18 mouse cellular contexts compared by ENCODE assay signal in genomic region chr11:86412772-86413390, GRCm38 (mm10). TPM values are rescaled to one million over a fixed set of nuclear protein-coding genes. Genes with fewer than 3 reads are reported as not detected.
DNase-seq lines count a peak whose midpoint lies in the region; ATAC-seq and TF ChIP-seq lines count a peak whose summit lies in the region.
"Had no signal": no experiment of that assay in that cellular context is flagged by ENCODE, and none has a peak within 500 bp of the region (broad histone marks: within the 10 kb centered on the region; RNA-seq: fewer than 3 reads in every experiment).

No protein-coding gene starts in this region.

- no peak overlapping the region for H3K9ac ChIP-seq in midbrain, postnatal 0 days (replicated peaks; ENCODE audit: low read length, poor library complexity, severe bottlenecking)
- H3K9ac ChIP-seq in midbrain, embryonic 15.5 days = no peak overlapping the region
- no peak overlapping the region for H3K9ac ChIP-seq in embryonic facial prominence, embryonic 15.5 days
- H3K9ac ChIP-seq in limb, embryonic 14.5 days (ENCODE audit: low read depth, low read length, severe bottlenecking) = no peak overlapping the region
- H3K9ac ChIP-seq: liver, embryonic 12.5 days had no signal

- H3K4me1 ChIP-seq in midbrain, postnatal 0 days (ENCODE audit: insufficient read depth, low read length) = no peaks in the 10 kb centered on the region
- H3K4me1 ChIP-seq in midbrain, embryonic 15.5 days = peaks cover 15% of the 10 kb centered on the region
- H3K4me1 ChIP-seq in embryonic facial prominence, embryonic 15.5 days = peaks cover 8% of the 10 kb centered on the region; the same call in 1 of the 2 replicates
- peaks cover 5% of the 10 kb centered on the region; the same call in 1 of the 2 replicates for H3K4me1 ChIP-seq in limb, embryonic 14.5 days (ENCODE audit: control insufficient read depth, insufficient read depth, low read length)

- no peak for TF ChIP-seq CTCF in midbrain, postnatal 0 days (IDR thresholded peaks at IDR 0.05)

- 31% methylated on average over 13 of the region's 13 CpGs for WGBS in midbrain, postnatal 0 days
- WGBS in midbrain, embryonic 15.5 days = 38% methylated on average over 13 of the region's 13 CpGs
- WGBS in embryonic facial prominence, embryonic 15.5 days = 26% methylated on average over 13 of the region's 13 CpGs
- WGBS in limb, embryonic 14.5 days = 37% methylated on average over 13 of the region's 13 CpGs

- no peak for TF ChIP-seq POLR2A in limb, embryonic 14.5 days (IDR thresholded peaks at IDR 0.05; ENCODE audit: borderline replicate concordance, extremely low read depth, insufficient read depth, insufficient read length)

- no peak overlapping the region for H3K4me2 ChIP-seq in midbrain, postnatal 0 days (ENCODE audit: low read depth, low read length, poor library complexity, severe bottlenecking)
- no peak overlapping the region for H3K4me2 ChIP-seq in midbrain, embryonic 15.5 days
- peak overlapping the region; percentile 23; the same call in 1 of the 2 replicates for H3K4me2 ChIP-seq in embryonic facial prominence, embryonic 15.5 days (replicated peaks)
- H3K4me2 ChIP-seq in limb, embryonic 14.5 days (replicated peaks; ENCODE audit: low read depth, low read length, severe bottlenecking) = no peak overlapping the region
- H3K4me2 ChIP-seq: liver, embryonic 12.5 days had no signal

- ATAC-seq in midbrain, postnatal 0 days (ENCODE audit: low FRiP score) = no peak
- no peak for ATAC-seq in midbrain, embryonic 15.5 days (replicated peaks)
- ATAC-seq in embryonic facial prominence, embryonic 15.5 days (ENCODE audit: insufficient number of reproducible peaks, low FRiP score, low TSS enrichment, low read depth) = peak; percentile 69
- ATAC-seq in limb, embryonic 14.5 days (ENCODE audit: low FRiP score, low read depth) = no peak
- ATAC-seq: liver, embryonic 12.5 days had no signal

- H3K9me3 ChIP-seq in midbrain, postnatal 0 days (ENCODE audit: low read length) = no peaks in the 10 kb centered on the region
- H3K9me3 ChIP-seq in midbrain, embryonic 15.5 days = no peaks in the 10 kb centered on the region
- H3K9me3 ChIP-seq in embryonic facial prominence, embryonic 15.5 days (replicated peaks) = no peaks in the 10 kb centered on the region
- H3K9me3 ChIP-seq in limb, embryonic 14.5 days (ENCODE audit: control insufficient read depth, low read length) = no peaks in the 10 kb centered on the region
- H3K9me3 ChIP-seq: heart, embryonic 10.5 days; liver, embryonic 12.5 days had no signal

- DNase-seq in embryo, embryonic 10 days (ENCODE audit: low spot score) = peak; percentile 11
- no peak for DNase-seq in embryo, embryonic 11 days
- DNase-seq in midbrain, postnatal 0 days (ENCODE audit: low spot score) = peak; percentile 18
- DNase-seq in limb, embryonic 14.5 days (ENCODE audit: low spot score) = peak; percentile 52
- DNase-seq in thymus, postnatal 4 days = no peak
- DNase-seq in kidney, postnatal 14 days = no peak
- DNase-seq: adrenal gland, postnatal 14 days; cerebellum, postnatal 36 days; gastrocnemius, adult 2 months; heart, postnatal 4 days; kidney, adult 18-20 months; right cerebral cortex, postnatal 14 days; thymus, postnatal 36 days had no signal

- H3K4me3 ChIP-seq in midbrain, postnatal 0 days (ENCODE audit: low read depth, low read length) = no peak overlapping the region
- H3K4me3 ChIP-seq in midbrain, embryonic 15.5 days = no peak overlapping the region
- H3K4me3 ChIP-seq in embryonic facial prominence, embryonic 15.5 days (replicated peaks) = no peak overlapping the region
- H3K4me3 ChIP-seq in limb, embryonic 14.5 days (replicated peaks; ENCODE audit: low read length) = no peak overlapping the region
- H3K4me3 ChIP-seq: erythroblast, embryonic 14.5 days; gastrocnemius, adult 2 months; heart, embryonic 10.5 days; liver, embryonic 12.5 days had no signal

- H3K27me3 ChIP-seq in midbrain, postnatal 0 days (ENCODE audit: insufficient read depth, low read length) = no peaks in the 10 kb centered on the region
- no peaks in the 10 kb centered on the region; the same call in 1 of the 2 replicates for H3K27me3 ChIP-seq in midbrain, embryonic 15.5 days (replicated peaks)
- no peaks in the 10 kb centered on the region for H3K27me3 ChIP-seq in embryonic facial prominence, embryonic 15.5 days
- H3K27me3 ChIP-seq in limb, embryonic 14.5 days (ENCODE audit: control insufficient read depth, insufficient read depth, low read length) = no peaks in the 10 kb centered on the region
- H3K27me3 ChIP-seq: liver, embryonic 12.5 days had no signal

- H3K36me3 ChIP-seq in midbrain, postnatal 0 days (ENCODE audit: insufficient read depth, low read length) = no peaks in the 10 kb centered on the region
- H3K36me3 ChIP-seq in midbrain, embryonic 15.5 days (replicated peaks) = no peaks in the 10 kb centered on the region
- H3K36me3 ChIP-seq in embryonic facial prominence, embryonic 15.5 days = no peaks in the 10 kb centered on the region
- no peaks in the 10 kb centered on the region for H3K36me3 ChIP-seq in limb, embryonic 14.5 days (ENCODE audit: control insufficient read depth, insufficient read depth, low read length)
- H3K36me3 ChIP-seq: heart, embryonic 10.5 days; liver, embryonic 12.5 days had no signal

- H3K27ac ChIP-seq in midbrain, postnatal 0 days (ENCODE audit: low read depth, low read length) = no peak overlapping the region
- H3K27ac ChIP-seq in midbrain, embryonic 15.5 days = no peak overlapping the region; the same call in 1 of the 2 replicates
- no peak overlapping the region for H3K27ac ChIP-seq in embryonic facial prominence, embryonic 15.5 days (replicated peaks)
- H3K27ac ChIP-seq in limb, embryonic 14.5 days (replicated peaks; ENCODE audit: low read depth, low read length) = no peak overlapping the region
- H3K27ac ChIP-seq: gastrocnemius, adult 2 months; heart, embryonic 10.5 days; liver, embryonic 12.5 days had no signal

RNA-seq across cellular contexts. Expression of gene Med13, which starts 55.5 kb away (rescaled TPM):
- total RNA-seq in midbrain, postnatal 0 days (2014; rRNA removed) = 52.9 and 56.5 TPM in 2 replicates
- polyA plus RNA-seq in midbrain, postnatal 0 days (2015; fragmentation: Nextera tagmentation; extraction: Ambion mirVana) = 4.2 and 5.1 TPM in 2 replicates
- 8.7 and 9.0 TPM in 2 replicates for polyA plus RNA-seq in midbrain, embryonic 15.5 days (2015; fragmentation: Nextera tagmentation; extraction: Ambion mirVana)
- 9.4 and 10.8 TPM in 2 replicates for polyA plus RNA-seq in embryonic facial prominence, embryonic 15.5 days (2015; fragmentation: Nextera tagmentation; extraction: Ambion mirVana)
- 19.4 and 24.1 TPM in 2 replicates for polyA plus RNA-seq in limb, embryonic 14.5 days (2012; rRNA removed)
- polyA plus RNA-seq in limb, embryonic 14.5 days (2014; fragmentation: Nextera tagmentation; extraction: Ambion mirVana) = 13.0 and 17.0 TPM in 2 replicates

Comparison
In these comparisons a context has a peak if more than half of its experiments do, and no peak if none do; other contexts are left out.
1. DNase-seq: peak in embryo, embryonic 10 days (single experiment), midbrain, postnatal 0 days (single experiment) and limb, embryonic 14.5 days (single experiment); none in embryo, embryonic 11 days (single experiment), thymus, postnatal 4 days (single experiment) and kidney, postnatal 14 days (single experiment).